Mouse (Mus musculus) neural tube, embryonic 12.5 days (tissue): ENCODE results near the gene Ctnna3. TPM values are rescaled to one million over a fixed set of nuclear protein-coding genes. Genes with fewer than 3 reads are reported as not detected.
A peak's percentile ranks its signal among the peaks of the same experiment; 100 is the strongest.

Experiments
- ATAC-seq: fragments of 200-750 bp; cut with Nextera tagmentation; 2 replicates; pipeline ENCODE4 v1.8.0; 2017; ENCODE audit warnings: low read depth, mild to moderate bottlenecking, moderate TSS enrichment, moderate library complexity; ENCODE audit not compliant: low FRiP score
- H3K27ac ChIP-seq: fragments of 300-500 bp; sonication (generic); 2 replicates; pipeline ENCODE4 v1.5.1; 2016
- H3K27me3 ChIP-seq: fragments of 300-500 bp; sonication (generic); replicated peaks from 2 replicates; pipeline ENCODE4 v1.6.1; 2016; ENCODE audit warnings: mild to moderate bottlenecking
- H3K36me3 ChIP-seq: fragments of 300-500 bp; sonication (generic); 2 replicates; pipeline ENCODE4 v1.6.1; 2016; ENCODE audit warnings: mild to moderate bottlenecking
- H3K4me1 ChIP-seq: fragments of 300-500 bp; sonication (generic); 2 replicates; pipeline ENCODE4 v1.6.1; 2016
- H3K4me2 ChIP-seq: fragments of 300-500 bp; sonication (generic); replicated peaks from 2 replicates; pipeline ENCODE4 v1.6.1; 2016; ENCODE audit warnings: mild to moderate bottlenecking
- H3K4me3 ChIP-seq: fragments of 300-500 bp; sonication (generic); 2 replicates; pipeline ENCODE4 v1.5.1; 2016
- H3K9ac ChIP-seq: fragments of 300-500 bp; sonication (generic); 2 replicates; pipeline ENCODE4 v1.6.1; 2016; ENCODE audit warnings: mild to moderate bottlenecking
- H3K9me3 ChIP-seq: fragments of 300-500 bp; sonication (generic); 2 replicates; pipeline ENCODE4 v1.6.1; 2016; ENCODE audit warnings: mild to moderate bottlenecking
- WGBS: fragments of 180-500 bp; shearing (Covaris S2); methylation state at CpG from one replicate; pipeline ENCODE4 v1.1.7; 2016; 5-methylcytosine and 5-hydroxymethylcytosine counted together
- polyA plus RNA-seq: library from polyadenylated mRNA; unstranded; fragments of >200 nt; fragmentation: Nextera tagmentation; extraction: Ambion mirVana; gene quantifications from 2 replicates; pipeline ENCODE4 v1.2.1, GENCODE M21; 2016

Gene Ctnna3
- polyA plus RNA-seq, 1 experiment from 2014 or later, result 0.90 TPM

DNA sequence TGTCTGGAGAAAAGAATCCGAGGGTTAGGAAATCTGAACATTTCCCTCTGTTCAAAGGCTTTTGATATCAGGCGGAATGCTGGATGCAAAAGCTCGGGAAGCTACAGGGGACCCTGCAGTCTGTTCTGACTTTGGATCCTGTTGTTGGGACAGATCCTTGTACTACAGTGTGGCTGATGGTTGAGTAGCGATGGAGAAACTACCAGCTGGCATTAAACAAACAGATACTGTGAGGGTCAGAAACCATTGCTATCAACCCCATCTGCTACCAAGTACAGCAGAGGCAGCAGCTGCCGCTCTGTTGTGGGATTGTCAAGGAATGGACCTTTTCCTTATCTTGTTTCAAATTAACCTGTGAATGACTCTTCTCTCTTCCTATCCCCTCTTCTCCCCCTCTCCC lies 504.0 kb downstream of the Ctnna3 start:
- WGBS, result 75% methylated on average over 5 of the region's 5 CpGs
- no peak overlapping the region for H3K4me3 ChIP-seq
- H3K9me3 ChIP-seq, result no peaks in the 10 kb centered on the region
- H3K4me2 ChIP-seq, result no peak overlapping the region
- no peak overlapping the region for H3K27ac ChIP-seq
- H3K36me3 ChIP-seq, result no peaks in the 10 kb centered on the region
- H3K9ac ChIP-seq, result no peak overlapping the region
- no peaks in the 10 kb centered on the region for H3K27me3 ChIP-seq
- no peak for ATAC-seq
- no peaks in the 10 kb centered on the region for H3K4me1 ChIP-seq

DNA sequence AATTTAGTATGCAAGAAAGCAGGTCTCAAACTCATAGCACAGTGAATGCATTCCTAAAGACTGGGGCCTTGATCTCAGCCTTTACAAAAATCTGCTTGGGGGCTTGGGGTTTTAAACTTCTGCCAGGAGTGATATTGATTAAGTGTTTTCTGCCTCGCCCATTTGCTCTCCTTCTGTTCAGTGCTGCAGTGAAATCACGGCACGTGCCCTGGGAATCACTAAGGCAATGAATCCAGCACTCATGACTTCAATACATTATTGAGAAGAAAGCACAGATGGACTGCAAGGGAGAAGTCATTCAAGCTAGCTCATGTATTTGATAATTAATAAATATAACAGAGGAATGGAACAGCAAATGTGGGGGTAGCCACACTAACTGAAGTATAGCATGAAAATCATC lies 515.6 kb downstream of the Ctnna3 start:
- H3K9me3 ChIP-seq, result no peaks in the 10 kb centered on the region
- H3K36me3 ChIP-seq, result no peaks in the 10 kb centered on the region
- no peak overlapping the region for H3K27ac ChIP-seq
- no peak overlapping the region for H3K9ac ChIP-seq
- no peak overlapping the region for H3K4me3 ChIP-seq
- WGBS, result 25% methylated on average over 3 of the region's 3 CpGs
- peak; percentile 41; the same call in 1 of the 2 replicates for ATAC-seq
- H3K4me2 ChIP-seq, result no peak overlapping the region
- H3K4me1 ChIP-seq, result peaks cover 12% of the 10 kb centered on the region
- H3K27me3 ChIP-seq, result no peaks in the 10 kb centered on the region

DNA sequence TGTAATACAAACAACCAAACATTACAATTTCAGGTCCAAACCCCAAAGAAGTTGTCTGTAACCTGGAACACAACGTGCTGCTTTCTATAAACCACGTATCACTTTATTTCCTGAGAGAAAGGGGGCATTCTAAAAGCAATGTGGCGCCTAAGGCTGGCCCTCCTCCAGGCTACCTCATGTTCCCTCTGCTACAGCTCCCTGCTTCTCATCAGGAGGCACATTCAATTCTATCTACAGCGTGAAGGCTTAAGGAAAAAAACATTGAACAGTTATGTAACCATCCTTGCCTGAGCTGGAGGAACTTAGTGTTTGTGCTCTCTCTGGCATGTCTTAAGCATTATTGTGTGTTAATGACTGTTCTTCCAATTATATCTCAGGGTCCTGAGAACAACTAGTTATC lies 517.4 kb downstream of the Ctnna3 start:
- H3K27me3 ChIP-seq, result no peaks in the 10 kb centered on the region
- H3K9ac ChIP-seq, result no peak overlapping the region
- H3K9me3 ChIP-seq, result no peaks in the 10 kb centered on the region
- no peak overlapping the region for H3K27ac ChIP-seq
- 83% methylated on average over 4 of the region's 4 CpGs for WGBS
- no peak overlapping the region for H3K4me2 ChIP-seq
- H3K4me3 ChIP-seq, result no peak overlapping the region
- no peak for ATAC-seq
- no peaks in the 10 kb centered on the region for H3K36me3 ChIP-seq
- peaks cover 12% of the 10 kb centered on the region for H3K4me1 ChIP-seq

DNA sequence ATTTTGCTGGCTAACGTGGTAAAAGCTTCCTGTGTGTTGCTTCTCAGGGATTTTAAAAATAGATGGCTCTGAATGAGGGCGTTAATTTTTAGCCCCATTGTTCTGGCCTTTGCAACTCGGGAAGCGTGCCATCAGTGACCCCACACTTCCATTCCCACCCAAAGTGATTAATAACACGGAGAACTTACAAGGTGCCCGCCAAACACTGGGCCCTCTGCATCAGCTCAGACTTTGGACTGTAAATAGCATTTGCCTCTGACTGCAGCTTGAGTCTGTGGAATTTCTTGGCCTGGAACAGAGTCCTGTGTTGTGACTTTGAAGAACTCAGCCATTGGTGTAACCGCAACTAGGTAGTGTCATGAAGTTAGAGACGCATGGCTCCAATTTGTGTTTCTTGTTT lies 521.0 kb downstream of the Ctnna3 start:
- Histone ChIP-seq H3K9me3 (no peaks in the 10 kb centered on the region), H3K9ac (no peak overlapping the region), H3K36me3 (no peaks in the 10 kb centered on the region), H3K4me1 (peaks cover 9% of the 10 kb centered on the region; the same call in 1 of the 2 replicates), H3K4me2 (no peak overlapping the region), H3K27ac (no peak overlapping the region), H3K27me3 (no peaks in the 10 kb centered on the region), H3K4me3 (no peak overlapping the region)
- ATAC-seq, result no peak
- 59% methylated on average over 8 of the region's 8 CpGs for WGBS

DNA sequence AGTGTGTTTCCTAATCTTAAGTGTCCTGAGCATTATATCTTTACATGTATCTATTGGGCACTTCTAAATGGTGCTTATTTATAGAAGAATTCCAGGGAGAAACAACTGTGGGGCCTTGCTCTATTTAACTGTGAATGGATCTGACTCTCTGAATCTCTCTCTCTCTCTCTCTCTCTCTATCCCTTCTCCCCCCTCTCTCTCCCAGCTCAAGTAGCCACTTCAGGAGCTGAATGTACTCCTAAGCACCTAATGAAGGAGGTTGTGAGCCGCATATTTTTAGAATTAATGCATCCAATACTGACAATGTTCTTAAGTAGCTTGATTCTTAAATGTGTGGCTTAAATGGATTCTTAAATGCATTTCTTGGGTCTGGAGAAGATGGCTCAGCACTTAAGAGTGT lies 521.6 kb downstream of the Ctnna3 start:
- no peak overlapping the region for H3K4me2 ChIP-seq
- H3K36me3 ChIP-seq, result no peaks in the 10 kb centered on the region
- no peak for ATAC-seq
- 0 out of 2 replicates have a peak, but pooled peaks cover 5% of the 10 kb centered on the region for H3K4me1 ChIP-seq
- no peak overlapping the region for H3K4me3 ChIP-seq
- WGBS, result 94% methylated on average over 1 of the region's 1 CpGs
- no peak overlapping the region for H3K9ac ChIP-seq
- H3K9me3 ChIP-seq, result no peaks in the 10 kb centered on the region
- H3K27me3 ChIP-seq, result no peaks in the 10 kb centered on the region
- no peak overlapping the region for H3K27ac ChIP-seq

DNA sequence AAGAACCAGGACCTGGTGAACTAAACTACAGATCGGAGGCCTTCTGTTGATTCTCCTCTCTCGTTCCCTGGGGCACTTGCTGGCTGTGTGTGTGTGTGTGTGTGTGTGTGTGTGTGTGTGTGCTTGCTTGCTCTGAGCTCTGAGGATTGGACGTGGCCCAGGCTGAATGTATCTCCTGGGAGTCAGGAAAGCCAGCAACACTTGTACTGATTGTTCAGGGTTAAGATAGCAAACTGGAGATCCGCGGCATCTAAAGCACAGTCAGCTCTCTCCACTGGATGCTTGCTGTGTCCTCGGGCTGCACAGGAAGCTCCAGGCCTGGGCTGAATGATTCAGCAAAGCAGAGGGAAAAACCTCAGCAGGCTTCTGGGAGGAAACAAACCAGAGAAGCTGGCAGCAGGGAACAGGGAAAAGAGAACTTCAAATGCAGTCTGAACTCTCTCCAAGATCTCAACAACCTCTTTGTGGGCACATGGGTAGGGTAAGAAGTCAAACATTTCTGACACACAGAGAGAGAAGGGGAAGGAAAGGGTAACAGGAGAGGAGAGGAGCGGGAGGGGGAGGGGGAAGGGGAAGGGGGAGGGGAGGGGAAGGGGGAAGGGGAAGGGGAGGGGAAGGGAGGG lies 524.5 kb downstream of the Ctnna3 start:
- Histone ChIP-seq H3K4me2 (no peak overlapping the region), H3K4me3 (no peak overlapping the region), H3K36me3 (no peaks in the 10 kb centered on the region), H3K9ac (no peak overlapping the region), H3K27me3 (no peaks in the 10 kb centered on the region), H3K4me1 (0 out of 2 replicates have a peak, but pooled peaks cover 4% of the 10 kb centered on the region), H3K9me3 (no peaks in the 10 kb centered on the region), H3K27ac (no peak overlapping the region)
- no peak for ATAC-seq
- WGBS, result 24% methylated on average over 6 of the region's 7 CpGs

DNA sequence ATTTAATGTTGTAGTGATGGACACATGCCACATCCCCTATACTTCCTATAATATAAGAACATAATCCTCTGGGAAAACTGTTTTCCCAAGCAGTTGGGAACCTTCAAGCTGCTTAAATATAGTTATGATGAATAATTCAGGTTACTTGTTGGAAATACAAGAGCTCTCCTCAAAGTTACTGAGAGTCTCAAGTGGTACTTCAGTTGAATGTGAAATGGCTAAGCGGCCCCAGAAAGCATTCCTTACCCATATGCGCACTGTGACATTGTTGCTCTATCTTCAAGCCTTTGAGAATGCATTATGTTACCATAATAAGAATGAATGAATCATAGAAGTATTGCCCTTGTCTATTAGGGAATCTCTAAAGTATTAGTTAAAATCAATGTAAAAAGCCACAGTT lies 542.4 kb downstream of the Ctnna3 start:
- Histone ChIP-seq H3K36me3 (no peaks in the 10 kb centered on the region), H3K27ac (no peak overlapping the region), H3K4me1 (no peaks in the 10 kb centered on the region), H3K9ac (no peak overlapping the region), H3K9me3 (no peaks in the 10 kb centered on the region), H3K27me3 (no peaks in the 10 kb centered on the region), H3K4me3 (no peak overlapping the region), H3K4me2 (no peak overlapping the region)
- ATAC-seq, result no peak
- WGBS, result 93% methylated on average over 2 of the region's 2 CpGs

DNA sequence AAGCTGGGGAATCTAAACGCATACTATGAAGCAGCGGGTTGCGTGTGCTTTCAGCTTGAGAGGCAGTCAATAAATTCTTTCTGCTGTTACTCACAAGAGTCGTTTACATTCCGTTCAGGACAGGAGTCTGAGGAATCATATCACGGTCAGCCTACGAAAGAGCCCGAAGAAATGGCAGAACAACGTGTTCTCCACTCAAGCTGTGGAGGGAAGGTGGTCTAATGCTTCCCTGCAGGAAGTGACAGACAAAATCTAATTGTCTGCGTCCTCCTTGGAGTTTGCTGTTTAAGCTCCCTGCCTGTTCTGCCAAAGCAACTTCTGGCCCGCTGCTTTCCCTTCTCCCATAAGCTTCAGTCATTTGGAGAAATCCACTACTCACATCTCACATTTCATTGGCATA lies 548.2 kb downstream of the Ctnna3 start:
- H3K4me2 ChIP-seq, result peak overlapping the region; percentile 51
- 0 out of 2 replicates have a peak overlapping the region, but pooled peaks have one; percentile 17 for H3K9ac ChIP-seq
- no peaks in the 10 kb centered on the region for H3K9me3 ChIP-seq
- ATAC-seq, result 0 out of 2 replicates have a peak, but pooled peaks have one; percentile 19
- H3K36me3 ChIP-seq, result no peaks in the 10 kb centered on the region
- no peaks in the 10 kb centered on the region for H3K27me3 ChIP-seq
- no peak overlapping the region for H3K27ac ChIP-seq
- H3K4me1 ChIP-seq, result no peaks in the 10 kb centered on the region
- 31% methylated on average over 11 of the region's 11 CpGs for WGBS
- no peak overlapping the region for H3K4me3 ChIP-seq

DNA sequence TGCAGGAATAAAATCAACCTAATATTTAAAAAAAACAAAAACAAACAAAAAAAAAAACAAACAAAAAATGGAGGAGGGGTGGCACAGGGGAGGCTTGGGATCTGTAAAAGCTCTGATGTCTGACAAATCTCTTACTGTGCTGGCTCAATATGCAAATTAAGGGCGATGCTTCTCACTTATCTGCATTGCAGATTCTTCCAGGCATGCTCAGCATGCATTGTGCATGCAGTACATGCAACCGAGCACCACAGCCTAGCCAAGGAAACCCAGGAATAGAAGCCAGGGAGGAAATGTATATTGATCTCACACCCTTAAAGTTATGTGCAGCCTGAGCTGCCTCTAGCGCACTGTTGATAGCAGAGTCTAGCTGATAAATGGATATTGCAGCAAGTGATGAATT lies 548.6 kb downstream of the Ctnna3 start:
- Histone ChIP-seq H3K9ac (no peak overlapping the region), H3K27me3 (no peaks in the 10 kb centered on the region), H3K9me3 (no peaks in the 10 kb centered on the region), H3K36me3 (no peaks in the 10 kb centered on the region), H3K27ac (no peak overlapping the region), H3K4me1 (no peaks in the 10 kb centered on the region), H3K4me3 (no peak overlapping the region), H3K4me2 (peak overlapping the region; percentile 51; the same call in 1 of the 2 replicates)
- WGBS, result 31% methylated on average over 3 of the region's 3 CpGs
- peak; percentile 86 for ATAC-seq

DNA sequence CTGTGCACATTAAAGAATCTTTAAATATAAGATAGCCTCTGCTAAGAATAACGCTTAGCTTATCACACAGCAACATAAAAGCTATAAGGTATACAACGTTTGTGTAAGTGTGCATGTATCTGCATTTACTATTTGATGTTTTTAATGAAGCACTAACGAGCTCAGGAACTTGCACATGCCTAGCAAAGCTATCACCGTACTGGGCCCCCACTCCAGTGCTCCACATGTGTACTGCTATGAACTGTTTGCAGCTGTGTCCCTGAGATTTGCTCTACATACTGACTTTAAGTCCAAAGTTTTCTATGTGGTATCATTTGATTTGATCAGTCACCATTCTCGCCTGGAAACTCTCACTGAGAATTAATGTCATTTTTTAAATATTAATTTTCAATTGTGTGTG lies 549.1 kb downstream of the Ctnna3 start:
- no peak overlapping the region for H3K4me3 ChIP-seq
- H3K4me1 ChIP-seq, result no peaks in the 10 kb centered on the region
- H3K36me3 ChIP-seq, result no peaks in the 10 kb centered on the region
- H3K9ac ChIP-seq, result no peak overlapping the region
- 82% methylated on average over 5 of the region's 5 CpGs for WGBS
- peak; percentile 19; the same call in 1 of the 2 replicates for ATAC-seq
- no peak overlapping the region for H3K27ac ChIP-seq
- no peak overlapping the region for H3K4me2 ChIP-seq
- H3K9me3 ChIP-seq, result no peaks in the 10 kb centered on the region
- no peaks in the 10 kb centered on the region for H3K27me3 ChIP-seq

DNA sequence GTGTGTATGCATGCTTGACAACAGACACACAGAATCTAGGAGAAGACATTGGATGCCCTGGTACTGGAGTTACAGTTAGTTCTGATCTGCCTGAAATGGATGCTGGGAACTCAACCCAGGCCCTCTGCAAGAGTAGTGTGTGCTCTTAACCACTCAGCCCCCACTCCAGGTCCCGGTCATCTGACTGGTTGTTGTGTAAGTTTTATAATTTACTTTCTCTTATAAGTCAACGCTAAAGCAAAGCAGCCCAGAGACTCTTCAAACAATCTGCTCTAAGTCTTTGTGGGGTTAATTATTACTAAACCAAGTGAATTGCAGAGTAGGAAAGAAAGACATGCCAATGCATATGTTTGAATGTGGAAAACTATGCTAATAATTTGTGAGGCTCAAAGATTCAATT lies 549.5 kb downstream of the Ctnna3 start:
- H3K27me3 ChIP-seq, result no peaks in the 10 kb centered on the region
- no peak overlapping the region for H3K4me2 ChIP-seq
- no peaks in the 10 kb centered on the region for H3K36me3 ChIP-seq
- no peak overlapping the region for H3K4me3 ChIP-seq
- 84% methylated on average over 2 of the region's 2 CpGs for WGBS
- no peak overlapping the region for H3K9ac ChIP-seq
- no peak for ATAC-seq
- H3K4me1 ChIP-seq, result no peaks in the 10 kb centered on the region
- no peaks in the 10 kb centered on the region for H3K9me3 ChIP-seq
- no peak overlapping the region for H3K27ac ChIP-seq

DNA sequence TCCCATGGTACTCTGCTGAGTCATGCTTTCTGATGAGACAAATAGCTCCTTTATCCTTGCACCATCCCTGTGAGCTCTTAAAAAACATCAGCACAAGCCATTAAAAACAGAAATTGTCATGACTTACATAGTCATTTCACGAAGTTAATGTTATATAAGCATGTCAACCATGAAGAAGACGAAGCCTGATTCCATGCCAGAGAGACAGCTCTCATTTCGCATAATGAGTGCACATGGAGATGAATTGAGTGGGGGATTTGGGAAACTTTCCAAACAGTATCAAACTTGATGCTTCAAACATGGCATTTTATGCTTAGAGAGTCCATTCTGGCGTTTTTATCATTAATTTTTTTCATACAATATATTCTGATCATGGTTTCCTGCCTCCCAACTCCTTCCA lies 555.7 kb downstream of the Ctnna3 start:
- no peak overlapping the region for H3K4me2 ChIP-seq
- H3K4me3 ChIP-seq, result no peak overlapping the region
- H3K9ac ChIP-seq, result no peak overlapping the region
- H3K36me3 ChIP-seq, result no peaks in the 10 kb centered on the region
- no peaks in the 10 kb centered on the region for H3K4me1 ChIP-seq
- H3K9me3 ChIP-seq, result no peaks in the 10 kb centered on the region
- no peaks in the 10 kb centered on the region for H3K27me3 ChIP-seq
- 77% methylated on average over 4 of the region's 4 CpGs for WGBS
- no peak for ATAC-seq
- H3K27ac ChIP-seq, result no peak overlapping the region

DNA sequence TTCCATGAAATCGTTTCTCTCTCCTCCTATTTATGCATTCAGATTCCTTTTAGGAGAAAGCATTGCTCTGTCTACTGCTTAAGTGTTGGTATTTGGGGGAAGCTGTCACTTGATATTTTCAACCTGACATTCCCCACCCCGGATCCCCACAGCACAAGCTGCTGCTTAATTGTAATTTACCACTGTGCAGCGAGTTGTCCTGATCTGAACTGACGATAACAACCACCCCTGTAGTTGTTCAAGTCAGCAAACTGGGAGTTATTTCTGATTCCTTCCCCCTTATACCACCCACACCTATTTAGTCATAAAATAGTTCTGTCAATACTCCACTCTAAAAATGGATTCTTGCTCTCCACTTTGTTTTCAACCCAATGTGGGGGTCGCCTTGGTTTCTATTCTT lies 564.4 kb downstream of the Ctnna3 start:
- no peak overlapping the region for H3K27ac ChIP-seq
- no peak for ATAC-seq
- no peak overlapping the region for H3K4me3 ChIP-seq
- no peak overlapping the region for H3K4me2 ChIP-seq
- H3K27me3 ChIP-seq, result no peaks in the 10 kb centered on the region
- H3K9ac ChIP-seq, result no peak overlapping the region
- H3K9me3 ChIP-seq, result no peaks in the 10 kb centered on the region
- WGBS, result 86% methylated on average over 5 of the region's 5 CpGs
- H3K36me3 ChIP-seq, result no peaks in the 10 kb centered on the region
- H3K4me1 ChIP-seq, result no peaks in the 10 kb centered on the region
